Mouse (Mus musculus) megakaryocyte, embryonic 14.5 days (primary cell): ENCODE measurements around the gene Tmem198.

Experiments
- FLI1 ChIP-seq: IDR thresholded peaks from 2 replicates; pipeline ENCODE4 v1.6.1; 2012; ENCODE audit warnings: low read length, inconsistent platforms, mixed read lengths
- GATA1 ChIP-seq: IDR thresholded peaks from 3 replicates; pipeline ENCODE4 v1.6.1; 2012; ENCODE audit warnings: mixed read lengths, low read length, inconsistent platforms, borderline replicate concordance

DNA sequence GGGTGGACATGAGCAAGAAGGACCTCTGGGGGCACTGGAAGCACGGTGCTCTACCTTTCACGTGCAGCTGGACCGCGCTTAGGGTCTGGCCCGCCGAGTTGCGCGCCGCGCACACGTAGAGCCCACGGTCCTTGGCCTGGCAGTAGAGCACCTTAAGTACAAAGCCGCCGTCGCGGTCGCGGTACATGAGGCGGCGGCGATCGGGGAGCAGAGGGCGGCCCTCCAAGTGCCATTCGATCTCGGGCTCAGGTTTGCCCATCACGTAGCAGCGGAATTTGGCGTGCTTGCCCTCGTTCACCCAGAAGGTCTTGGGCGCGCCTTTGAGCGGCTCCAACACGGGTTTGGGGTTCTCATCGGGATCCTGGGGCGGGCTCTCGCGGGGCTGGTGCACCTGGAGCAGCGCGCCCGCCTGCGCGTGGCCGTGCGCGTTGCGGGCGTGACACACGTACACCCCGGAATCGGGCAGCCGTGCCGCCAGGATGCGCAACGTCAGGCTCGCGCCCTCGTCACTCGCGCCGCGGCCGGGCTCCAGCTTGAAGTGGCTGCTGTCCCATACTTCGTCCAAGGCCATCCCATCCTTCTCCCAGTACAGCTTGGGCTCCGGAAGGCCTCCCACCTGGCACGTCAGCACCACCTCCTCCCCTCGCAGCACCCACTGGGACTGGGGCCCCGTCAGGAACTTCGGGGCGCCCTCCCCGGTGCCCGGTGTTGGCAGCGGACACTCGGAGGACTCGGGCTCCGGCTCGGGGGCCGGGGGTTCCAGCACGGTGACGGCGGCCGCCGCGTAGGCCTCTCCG is 26.0 kb downstream of the Tmem198 start:
- no peak for TF ChIP-seq FLI1
- TF ChIP-seq GATA1: no peak
